Mouse (Mus musculus) erythroblast, embryonic 14.5 days (primary cell): ENCODE data around the gene Fto. TPM values are rescaled to one million over a fixed set of nuclear protein-coding genes. Genes with fewer than 3 reads are reported as not detected.

Experiments
- H3K27me3 ChIP-seq: 2 replicates; pipeline ENCODE4 v1.6.1; 2012; ENCODE audit warnings: inconsistent platforms; ENCODE audit not compliant: control insufficient read depth
- H3K36me3 ChIP-seq: 2 replicates; pipeline ENCODE4 v1.6.1; 2012; ENCODE audit warnings: mild to moderate bottlenecking, inconsistent platforms; ENCODE audit not compliant: control insufficient read depth
- H3K4me1 ChIP-seq: 2 replicates; pipeline ENCODE4 v1.6.1; 2012; ENCODE audit warnings: inconsistent platforms; ENCODE audit not compliant: control insufficient read depth
- H3K4me3 ChIP-seq: replicated peaks from 2 replicates; pipeline ENCODE3; 2012; ENCODE audit warnings: moderate library complexity, mild to moderate bottlenecking, inconsistent platforms
- H3K9me3 ChIP-seq: 2 replicates; pipeline ENCODE4 v1.6.1; 2012; ENCODE audit warnings: low read length, inconsistent platforms, mixed read lengths; ENCODE audit not compliant: control insufficient read depth
- GATA1 ChIP-seq: IDR thresholded peaks from 2 replicates; pipeline ENCODE4 v1.6.1; 2012; ENCODE audit warnings: low read length, inconsistent platforms, mixed read lengths
- TAL1 ChIP-seq: IDR thresholded peaks from 3 replicates; pipeline ENCODE4 v1.6.1; 2012; ENCODE audit warnings: low read length, inconsistent platforms, mixed read lengths
- polyA plus RNA-seq: library from polyadenylated mRNA; stranded (reverse); fragments of >175 nt; gene quantifications from 2 replicates; pipeline ENCODE4 v1.2.3, GENCODE M21; 2012

The Fto gene
- polyA plus RNA-seq, 1 experiment: 0.33 TPM

DNA sequence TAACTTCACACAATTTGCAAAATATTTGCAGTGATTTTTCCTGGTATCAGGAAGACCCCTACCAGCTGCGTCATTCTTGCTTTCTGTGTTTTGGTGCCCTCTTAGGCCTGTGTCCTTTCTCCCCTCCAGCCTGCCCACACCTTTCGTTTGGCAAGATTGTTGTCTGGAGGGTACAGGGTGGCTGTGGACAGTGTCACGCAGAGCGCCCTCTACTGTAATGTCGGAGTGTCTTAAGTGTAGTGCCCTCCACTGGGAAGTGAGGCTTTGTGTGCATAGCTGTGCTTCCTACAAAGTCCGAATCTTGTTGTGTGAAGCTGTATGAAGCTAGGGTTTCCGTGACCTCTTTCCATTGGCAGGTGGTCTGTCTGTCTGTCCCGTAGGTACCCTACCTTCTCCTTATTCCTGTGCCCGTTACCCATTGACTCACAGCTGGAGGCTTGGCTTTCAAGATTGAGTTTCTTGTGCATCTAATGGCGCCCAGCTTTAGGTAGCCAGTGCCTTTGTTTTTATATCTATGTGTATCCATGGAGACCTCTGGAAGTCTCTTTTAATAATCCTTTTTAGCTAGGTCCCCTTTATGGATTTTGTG is 50.0 kb downstream of the Fto start:
- Histone ChIP-seq H3K27me3 (no peaks in the 10 kb centered on the region), H3K4me3 (no peak overlapping the region), H3K9me3 (no peaks in the 10 kb centered on the region), H3K4me1 (no peaks in the 10 kb centered on the region; the same call in 1 of the 2 replicates), H3K36me3 (no peaks in the 10 kb centered on the region; the same call in 1 of the 2 replicates)
- TF ChIP-seq TAL1 (no peak), GATA1 (no peak)

DNA sequence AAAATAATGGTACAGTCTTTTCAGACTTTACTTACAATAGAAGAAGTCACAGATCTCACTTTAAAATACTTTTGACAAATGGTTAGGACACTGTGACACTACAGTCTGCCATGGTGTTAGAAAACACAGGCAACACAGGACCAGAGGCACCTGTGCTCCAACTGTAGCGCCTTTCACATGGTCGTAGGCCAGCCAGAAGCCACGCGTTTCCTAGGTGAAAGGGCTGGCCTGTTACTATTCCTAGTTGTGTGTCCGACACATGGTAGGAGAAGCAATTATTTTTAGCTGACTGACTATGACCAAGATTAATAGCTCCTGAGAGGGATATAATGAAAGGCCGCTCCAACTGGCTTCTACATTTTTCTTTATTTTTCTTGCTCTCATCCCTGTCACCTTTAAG is 50.9 kb downstream of the Fto start:
- Histone ChIP-seq H3K36me3 (no peaks in the 10 kb centered on the region; the same call in 1 of the 2 replicates), H3K4me3 (no peak overlapping the region), H3K9me3 (no peaks in the 10 kb centered on the region), H3K4me1 (no peaks in the 10 kb centered on the region), H3K27me3 (no peaks in the 10 kb centered on the region)
- no peak for TF ChIP-seq TAL1
- TF ChIP-seq GATA1: no peak

DNA sequence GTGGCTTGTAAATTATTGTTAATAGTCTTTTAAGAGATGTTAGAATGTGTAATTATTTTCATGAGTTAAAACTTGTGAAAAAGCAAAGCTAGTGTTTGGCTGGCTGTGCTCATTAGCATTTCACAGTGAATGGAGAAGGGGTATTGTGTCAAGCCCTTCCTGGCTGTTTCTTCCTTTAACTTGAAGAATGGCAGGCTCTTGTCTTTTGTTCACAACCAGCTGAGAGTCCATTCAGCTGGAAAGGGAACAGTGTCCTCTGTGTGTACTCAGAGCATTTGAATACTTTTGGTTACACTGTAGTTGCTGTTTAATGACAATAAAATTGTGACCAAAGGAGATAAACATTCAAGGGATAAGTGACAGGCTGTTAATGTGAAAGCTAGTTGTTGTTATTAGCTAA is 52.5 kb downstream of the Fto start:
- TF ChIP-seq GATA1 (no peak), TAL1 (no peak)
- Histone ChIP-seq H3K9me3 (no peaks in the 10 kb centered on the region), H3K36me3 (no peaks in the 10 kb centered on the region; the same call in 1 of the 2 replicates), H3K4me3 (no peak overlapping the region), H3K4me1 (no peaks in the 10 kb centered on the region), H3K27me3 (no peaks in the 10 kb centered on the region)

DNA sequence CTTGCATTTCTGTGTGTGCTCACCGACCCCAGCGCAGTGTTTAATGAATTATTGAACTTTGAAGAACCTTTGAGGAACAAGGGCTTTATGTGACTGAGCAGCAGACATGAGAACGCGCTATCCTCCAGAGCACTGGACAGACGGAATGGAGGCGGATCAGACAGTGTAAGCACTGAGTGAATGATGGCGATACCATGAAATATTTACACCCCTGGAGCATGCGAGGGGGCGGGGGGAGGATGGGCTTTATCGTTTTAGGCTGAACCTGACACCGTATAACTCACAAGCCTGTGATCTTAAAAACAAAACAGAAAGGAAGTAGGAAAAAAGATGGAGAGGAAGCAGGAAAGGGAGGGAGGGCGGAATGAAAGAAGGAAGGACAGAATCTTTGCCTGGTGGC is 57.6 kb downstream of the Fto start:
- Histone ChIP-seq H3K36me3 (no peaks in the 10 kb centered on the region; the same call in 1 of the 2 replicates), H3K4me3 (no peak overlapping the region), H3K9me3 (no peaks in the 10 kb centered on the region), H3K4me1 (no peaks in the 10 kb centered on the region; the same call in 1 of the 2 replicates), H3K27me3 (no peaks in the 10 kb centered on the region)
- TF ChIP-seq TAL1 (no peak), GATA1 (no peak)

DNA sequence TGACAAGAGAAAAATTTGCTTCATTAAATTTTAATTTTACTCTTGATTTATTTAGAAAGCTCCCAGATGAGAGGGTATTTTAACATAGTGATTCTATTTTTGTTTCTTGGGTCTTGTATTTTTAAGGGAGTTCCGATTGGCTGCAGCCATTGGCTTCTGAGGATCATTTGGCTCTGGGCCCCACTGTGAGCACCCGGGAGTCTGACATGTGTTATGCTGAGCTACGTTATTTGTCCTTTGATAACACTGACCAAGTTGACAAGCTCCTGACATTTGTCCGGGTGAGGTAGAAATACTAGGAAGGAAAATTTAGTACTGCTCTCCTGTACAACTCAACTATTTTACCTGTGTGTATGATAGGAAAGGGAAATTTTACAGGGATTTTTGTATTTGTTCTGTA is 58.7 kb downstream of the Fto start:
- H3K4me1 ChIP-seq: peaks cover 6% of the 10 kb centered on the region
- H3K27me3 ChIP-seq: no peaks in the 10 kb centered on the region
- no peaks in the 10 kb centered on the region; the same call in 1 of the 2 replicates for H3K36me3 ChIP-seq
- TF ChIP-seq GATA1 (no peak), TAL1 (no peak)
- no peak overlapping the region for H3K4me3 ChIP-seq
- H3K9me3 ChIP-seq: no peaks in the 10 kb centered on the region

DNA sequence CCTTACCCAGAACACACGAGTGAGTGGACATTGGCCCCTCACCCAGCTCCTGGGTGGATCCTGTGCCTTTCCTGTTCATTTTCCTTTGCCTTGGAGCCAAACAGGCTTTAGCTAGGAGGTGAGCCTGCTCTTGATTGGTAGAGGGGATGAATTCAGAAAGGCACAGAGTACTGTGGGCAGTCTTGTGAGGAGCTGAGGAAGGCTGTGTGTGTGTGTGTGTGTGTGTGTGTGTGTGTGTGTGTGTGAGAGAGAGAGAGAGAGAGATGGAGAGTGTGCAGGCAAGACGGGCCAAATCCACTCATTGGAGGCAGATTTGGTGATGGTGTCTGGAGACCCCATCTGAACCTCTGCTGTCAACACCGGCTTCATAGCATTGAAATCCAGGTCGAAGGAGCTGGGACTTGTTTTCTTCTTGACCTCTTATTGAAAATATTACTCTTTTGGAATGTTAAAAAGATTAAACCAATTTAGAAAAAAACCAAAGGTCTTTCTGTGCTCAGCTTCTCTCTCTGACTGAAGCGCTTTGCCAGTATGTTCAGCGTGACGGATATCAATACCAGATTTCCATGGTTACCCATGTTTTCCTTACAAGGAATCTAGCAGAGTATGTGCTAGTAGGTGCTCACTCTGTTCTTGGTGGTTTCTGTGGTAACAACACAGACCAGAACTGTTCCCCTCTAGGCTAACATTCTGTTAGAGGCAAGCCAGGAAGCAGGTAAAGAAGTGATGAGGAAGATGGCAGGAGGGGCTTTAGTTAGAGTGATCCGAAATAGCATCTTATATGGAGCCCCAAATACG is 59.7 kb downstream of the Fto start:
- TF ChIP-seq TAL1 (no peak), GATA1 (no peak)
- peaks cover 14% of the 10 kb centered on the region for H3K4me1 ChIP-seq

DNA sequence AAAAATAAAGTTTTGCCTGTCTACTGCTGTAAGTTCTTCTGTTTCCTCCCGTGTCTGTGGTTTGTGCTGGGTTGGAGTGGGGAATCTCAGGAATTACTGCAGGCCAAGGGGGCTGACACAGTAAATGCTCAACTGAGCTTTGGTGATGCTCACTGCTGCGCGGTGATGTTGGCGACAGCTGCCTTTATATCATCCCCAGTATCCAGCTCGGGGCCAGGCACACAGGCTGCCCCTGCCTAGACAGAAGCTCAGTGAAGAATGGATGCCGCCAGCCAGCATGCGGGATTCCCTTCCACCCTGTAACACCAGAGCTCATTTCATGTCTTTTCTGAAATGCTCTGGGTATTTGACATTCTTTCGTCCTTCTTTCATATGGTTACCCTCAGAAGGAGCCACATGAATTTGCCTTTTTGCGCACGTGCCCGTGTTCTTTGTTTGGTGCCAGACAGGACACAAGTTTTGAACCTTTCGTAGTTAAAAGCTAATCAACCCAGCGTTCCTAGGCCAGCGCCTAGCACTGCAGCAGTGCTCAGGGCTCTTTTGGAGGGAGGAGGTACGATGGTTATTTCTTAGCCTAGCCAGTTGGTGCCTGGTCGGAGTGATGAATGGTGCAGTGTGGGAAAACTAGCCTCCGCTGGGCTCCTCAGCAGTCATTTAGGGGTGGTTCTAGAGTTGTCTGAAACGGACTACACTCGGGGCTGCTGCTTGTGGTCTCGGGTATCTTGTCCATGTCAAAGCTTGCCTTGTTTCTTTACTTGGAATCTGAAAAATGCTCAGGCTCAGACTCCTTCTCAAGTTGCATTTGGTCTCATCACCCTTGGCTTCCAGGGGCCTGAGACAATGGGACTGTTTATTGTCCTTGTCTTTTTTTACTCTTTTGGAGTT is 62.0 kb downstream of the Fto start:
- no peak overlapping the region for H3K4me3 ChIP-seq
- no peaks in the 10 kb centered on the region for H3K27me3 ChIP-seq
- TF ChIP-seq TAL1 (no peak), GATA1 (no peak)
- no peaks in the 10 kb centered on the region for H3K36me3 ChIP-seq
- H3K4me1 ChIP-seq: peaks cover 19% of the 10 kb centered on the region
- no peaks in the 10 kb centered on the region for H3K9me3 ChIP-seq

More for the DNA sequence above, 59.7 kb downstream of the Fto start:
- no peaks in the 10 kb centered on the region for H3K9me3 ChIP-seq
- H3K4me3 ChIP-seq: no peak overlapping the region
- no peaks in the 10 kb centered on the region for H3K27me3 ChIP-seq
- no peaks in the 10 kb centered on the region for H3K36me3 ChIP-seq

DNA sequence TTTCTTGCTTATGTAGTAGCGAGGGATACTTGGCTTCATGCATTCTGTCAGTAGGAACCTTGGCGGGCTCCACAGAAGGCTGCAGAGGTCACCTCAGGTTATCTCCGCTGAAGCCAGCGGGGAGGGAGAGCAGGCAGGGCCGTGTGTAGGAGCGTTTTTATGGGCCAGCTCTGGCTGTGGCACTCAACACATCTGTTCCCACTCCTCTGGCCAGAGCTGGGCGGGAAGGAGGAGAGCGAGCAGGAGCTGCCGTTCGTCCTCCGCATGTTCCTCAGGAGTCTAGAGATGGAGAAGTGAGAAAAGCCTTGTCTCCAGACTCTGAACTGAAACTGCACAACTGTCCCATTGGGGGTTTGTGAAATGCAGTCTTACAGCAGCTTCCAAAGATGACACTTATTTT is 63.5 kb downstream of the Fto start:
- peaks cover 27% of the 10 kb centered on the region for H3K4me1 ChIP-seq
- TF ChIP-seq GATA1 (no peak), TAL1 (no peak)
- H3K27me3 ChIP-seq: no peaks in the 10 kb centered on the region
- no peaks in the 10 kb centered on the region for H3K36me3 ChIP-seq
- H3K4me3 ChIP-seq: no peak overlapping the region
- H3K9me3 ChIP-seq: no peaks in the 10 kb centered on the region

DNA sequence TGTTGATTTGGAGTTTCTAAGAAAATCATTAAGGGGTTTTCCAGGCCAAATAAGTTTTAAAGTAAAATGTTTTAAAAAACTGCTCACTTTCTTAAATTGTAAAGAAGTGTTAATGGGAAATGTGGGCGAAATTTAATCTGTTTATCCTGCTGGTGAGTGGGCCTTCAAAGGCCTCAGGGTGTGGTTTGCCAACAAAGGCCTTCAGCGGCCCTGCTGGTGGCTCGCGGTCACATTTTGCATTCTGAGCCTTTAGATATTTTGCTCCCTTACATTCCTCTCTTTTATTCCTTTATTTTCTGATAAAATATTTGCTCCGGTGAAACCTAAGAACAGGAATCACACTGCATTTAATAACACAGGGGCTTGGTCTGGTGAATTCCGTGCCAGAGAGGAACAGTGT is 64.0 kb downstream of the Fto start:
- Histone ChIP-seq H3K36me3 (no peaks in the 10 kb centered on the region), H3K4me1 (peaks cover 27% of the 10 kb centered on the region), H3K4me3 (no peak overlapping the region), H3K27me3 (no peaks in the 10 kb centered on the region), H3K9me3 (no peaks in the 10 kb centered on the region)
- TF ChIP-seq TAL1 (no peak), GATA1 (no peak)
